Mouse (Mus musculus) hindbrain, embryonic 15.5 days (tissue): Measurements from ENCODE around the gene Cwc25. TPM values are rescaled to one million over a fixed set of nuclear protein-coding genes. Genes with fewer than 3 reads are reported as not detected.
"Not testable (repeated sequence)": the region's sequence is repeated elsewhere in the genome, so short reads cannot be mapped to it uniquely, and the experiment has no call there.

Experiments
- ATAC-seq: fragments of 200-750 bp; cut with Nextera tagmentation; 2 replicates; pipeline ENCODE4 v1.8.0; 2017; ENCODE audit warnings: low read depth, moderate number of reproducible peaks, moderate TSS enrichment; ENCODE audit not compliant: low FRiP score
- H3K27ac ChIP-seq: fragments of 300-500 bp; sonication (generic); replicated peaks from 2 replicates; pipeline ENCODE4 v1.5.1; 2015; ENCODE audit warnings: mild to moderate bottlenecking, inconsistent platforms
- H3K27me3 ChIP-seq: fragments of 300-500 bp; sonication (generic); 2 replicates; pipeline ENCODE4 v1.6.1; 2015; ENCODE audit warnings: control low read depth, inconsistent platforms
- H3K36me3 ChIP-seq: fragments of 300-500 bp; sonication (generic); 2 replicates; pipeline ENCODE4 v1.6.1; 2015; ENCODE audit warnings: control low read depth, inconsistent platforms
- H3K4me1 ChIP-seq: fragments of 300-500 bp; sonication (generic); replicated peaks from 2 replicates; pipeline ENCODE4 v1.6.1; 2015; ENCODE audit warnings: control low read depth, inconsistent platforms
- H3K4me2 ChIP-seq: fragments of 300-500 bp; sonication (generic); 2 replicates; pipeline ENCODE4 v1.6.1; 2015; ENCODE audit warnings: moderate library complexity, mild to moderate bottlenecking, inconsistent platforms
- H3K4me3 ChIP-seq: fragments of 300-500 bp; sonication (generic); 2 replicates; pipeline ENCODE4 v1.5.1; 2015; ENCODE audit warnings: mild to moderate bottlenecking, inconsistent platforms
- H3K9ac ChIP-seq: fragments of 300-500 bp; sonication (generic); 2 replicates; pipeline ENCODE4 v1.6.1; 2015; ENCODE audit warnings: inconsistent platforms
- H3K9me3 ChIP-seq: fragments of 300-500 bp; sonication (generic); 2 replicates; pipeline ENCODE4 v1.6.1; 2016; ENCODE audit warnings: control low read depth, inconsistent platforms
- WGBS: fragments of 180-500 bp; shearing (Covaris S2); methylation state at CpG from one replicate; pipeline ENCODE4 v1.1.7; 2015; 5-methylcytosine and 5-hydroxymethylcytosine counted together
- polyA plus RNA-seq: library from polyadenylated mRNA; unstranded; fragments of >200 nt; fragmentation: Nextera tagmentation; extraction: Ambion mirVana; gene quantifications from 2 replicates; pipeline ENCODE4 v1.2.1, GENCODE M21; 2015

The Cwc25 gene
- polyA plus RNA-seq, 1 experiment from 2014 or later, result 16.2 TPM

GRCm38 (mm10) chr11:97799994-97800690 lies 33.8 kb upstream of the Cwc25 start:
- no peaks in the 10 kb centered on the region for H3K27me3 ChIP-seq
- peak overlapping the region; percentile 83 for H3K4me2 ChIP-seq
- peak overlapping the region; percentile 97 for H3K27ac ChIP-seq
- H3K4me1 ChIP-seq, result peaks cover 47% of the 10 kb centered on the region
- H3K36me3 ChIP-seq, result no peaks in the 10 kb centered on the region
- 0% methylated on average over 20 of the region's 43 CpGs for WGBS
- H3K9ac ChIP-seq, result peak overlapping the region; percentile 97
- ATAC-seq, result peak; percentile 52
- peak overlapping the region; percentile 94 for H3K4me3 ChIP-seq
- no peaks in the 10 kb centered on the region for H3K9me3 ChIP-seq

DNA sequence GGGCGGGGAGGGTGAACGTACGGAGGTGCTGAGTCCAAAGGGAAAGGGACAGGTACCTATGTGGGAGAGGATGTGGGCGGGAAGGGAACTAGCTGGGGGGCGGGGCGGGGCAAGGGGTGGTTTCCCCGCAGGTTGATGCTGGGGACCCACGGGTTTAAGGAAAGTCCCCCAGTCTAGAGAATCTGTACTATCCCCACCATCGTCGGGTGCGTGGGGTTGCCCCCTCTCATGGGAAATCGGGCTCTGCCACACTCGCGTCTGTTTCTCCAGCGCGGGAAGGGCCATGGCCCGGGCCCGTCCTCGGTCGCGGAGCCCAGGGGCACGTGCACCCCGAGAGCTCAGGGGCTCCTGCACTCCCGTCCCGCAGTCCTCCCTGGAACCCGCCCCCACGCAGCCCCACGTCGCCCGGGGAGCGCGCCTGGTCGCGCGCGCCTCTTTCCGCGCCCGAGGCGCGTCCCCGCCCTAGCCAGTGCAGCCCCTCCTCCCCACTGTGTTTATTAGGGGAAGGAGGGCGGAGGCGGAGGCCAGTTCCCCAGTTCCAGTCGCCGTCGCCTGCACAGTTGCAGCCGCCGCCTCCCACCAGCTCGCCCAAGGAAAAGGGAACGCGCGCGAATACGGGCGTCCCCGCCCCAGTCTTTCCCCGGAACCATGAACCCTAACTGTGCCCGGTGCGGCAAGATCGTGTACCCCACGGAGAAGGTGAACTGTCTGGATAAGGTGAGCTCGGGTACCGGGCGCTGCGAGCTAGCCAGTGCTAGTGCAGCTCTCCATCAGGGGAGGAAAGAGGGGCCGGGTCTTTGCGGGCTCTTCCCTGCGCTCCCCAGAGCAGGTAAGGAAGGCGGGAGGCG lies 33.0 kb upstream of the Cwc25 start:
- H3K36me3 ChIP-seq, result no peaks in the 10 kb centered on the region
- peak overlapping the region; percentile 83 for H3K4me2 ChIP-seq
- peaks cover 40% of the 10 kb centered on the region for H3K4me1 ChIP-seq
- ATAC-seq, result peak; percentile 86
- no peaks in the 10 kb centered on the region for H3K9me3 ChIP-seq
- under 1% methylated on average over 59 of the region's 71 CpGs for WGBS
- peak overlapping the region; percentile 97 for H3K27ac ChIP-seq
- H3K4me3 ChIP-seq, result peak overlapping the region; percentile 94
- no peaks in the 10 kb centered on the region for H3K27me3 ChIP-seq
- H3K9ac ChIP-seq, result peak overlapping the region; percentile 97

- under 1% methylated on average over 11 of the region's 11 CpGs for WGBS
- H3K36me3 ChIP-seq, result no peaks in the 10 kb centered on the region
- ATAC-seq, result peak; percentile 71
- no peaks in the 10 kb centered on the region for H3K9me3 ChIP-seq
- H3K4me1 ChIP-seq, result peaks cover 34% of the 10 kb centered on the region
- H3K27me3 ChIP-seq, result no peaks in the 10 kb centered on the region
- H3K27ac ChIP-seq, result peak within 1 kb of the TSS; percentile 97
- H3K4me2 ChIP-seq, result peak within 1 kb of the TSS; percentile 83
- H3K4me3 ChIP-seq, result peak within 1 kb of the TSS; percentile 94
- H3K9ac ChIP-seq, result peak within 1 kb of the TSS; percentile 97
Measured at GRCm38 (mm10) chr11:97798782-97799145, 32.4 kb upstream of the Cwc25 start, which contains the start of gene Lasp1. Lasp1 (plus strand) TSS chr11:97799000.

- 35% methylated on average over 8 of the region's 8 CpGs for WGBS
- Histone ChIP-seq H3K4me3 (peak overlapping the region; percentile 94), H3K4me2 (peak overlapping the region; percentile 83), H3K27me3 (no peaks in the 10 kb centered on the region), H3K9ac (no peak overlapping the region), H3K4me1 (peaks cover 27% of the 10 kb centered on the region), H3K9me3 (no peaks in the 10 kb centered on the region), H3K36me3 (no peaks in the 10 kb centered on the region), H3K27ac (peak overlapping the region; percentile 97)
- ATAC-seq, result no peak
Measured at GRCm38 (mm10) chr11:97798083-97798435, 31.7 kb upstream of the Cwc25 start.

- no peaks in the 10 kb centered on the region for H3K36me3 ChIP-seq
- no peak for ATAC-seq
- no peaks in the 10 kb centered on the region for H3K9me3 ChIP-seq
- peak overlapping the region; percentile 97; the same call in 1 of the 2 replicates for H3K27ac ChIP-seq
- H3K4me3 ChIP-seq, result peak overlapping the region; percentile 94
- no peak overlapping the region for H3K9ac ChIP-seq
- H3K27me3 ChIP-seq, result no peaks in the 10 kb centered on the region
- H3K4me2 ChIP-seq, result peak overlapping the region; percentile 83
- H3K4me1 ChIP-seq, result peaks cover 23% of the 10 kb centered on the region
- 60% methylated on average over 15 of the region's 15 CpGs for WGBS
Measured at GRCm38 (mm10) chr11:97797369-97798082, 31.2 kb upstream of the Cwc25 start.

DNA sequence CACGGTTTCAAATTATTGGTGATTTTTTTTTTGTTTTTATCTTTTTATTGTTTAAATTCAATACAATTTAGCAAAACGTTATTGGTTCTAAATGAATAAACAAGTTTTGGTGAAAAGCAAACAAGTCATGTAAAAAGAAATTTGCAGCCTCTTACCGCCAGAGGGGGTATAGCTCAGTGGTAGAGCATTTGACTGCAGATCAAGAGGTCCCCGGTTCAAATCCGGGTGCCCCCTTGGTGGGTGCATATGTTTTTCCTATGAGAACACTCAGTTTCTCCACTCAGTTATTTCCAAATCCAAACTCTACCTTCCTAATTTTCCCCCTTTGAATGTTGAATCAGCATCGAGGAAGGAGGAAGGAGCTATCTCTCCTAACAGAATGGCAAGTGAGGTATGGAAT lies 30.6 kb upstream of the Cwc25 start:
- ATAC-seq, result no peak
- 0 out of 2 replicates have a peak overlapping the region, but pooled peaks have one; percentile 15 for H3K4me2 ChIP-seq
- H3K36me3 ChIP-seq, result no peaks in the 10 kb centered on the region
- 0 out of 2 replicates have a peak overlapping the region, but pooled peaks have one; percentile 7 for H3K27ac ChIP-seq
- no peaks in the 10 kb centered on the region for H3K27me3 ChIP-seq
- H3K9me3 ChIP-seq, result no peaks in the 10 kb centered on the region
- 4% methylated on average over 6 of the region's 6 CpGs for WGBS
- peaks cover 17% of the 10 kb centered on the region for H3K4me1 ChIP-seq
- no peak overlapping the region for H3K9ac ChIP-seq
- H3K4me3 ChIP-seq, result no peak overlapping the region

DNA sequence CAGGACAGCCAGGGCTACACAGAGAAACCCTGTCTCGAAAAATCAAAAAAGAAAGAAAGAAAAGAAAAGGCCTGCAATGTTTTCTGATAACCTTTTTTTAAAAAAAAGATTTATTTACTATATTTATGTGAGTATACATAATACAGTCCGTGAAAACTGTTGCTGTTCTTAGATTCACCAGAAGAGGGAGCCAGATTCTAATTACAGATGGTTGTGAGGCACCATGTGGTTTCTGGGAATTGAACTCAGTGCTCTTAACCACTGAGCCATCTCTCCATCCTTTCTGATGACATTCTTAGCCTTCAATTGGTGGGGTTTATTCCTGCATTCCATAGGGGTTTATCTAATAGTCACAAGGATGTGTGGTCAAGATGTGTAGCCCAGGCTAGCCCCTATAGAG lies 26.8 kb upstream of the Cwc25 start:
- WGBS, result 8% methylated on average over 2 of the region's 2 CpGs
- H3K27ac ChIP-seq, result no peak overlapping the region
- H3K4me2 ChIP-seq, result no peak overlapping the region
- no peaks in the 10 kb centered on the region for H3K27me3 ChIP-seq
- H3K36me3 ChIP-seq, result no peaks in the 10 kb centered on the region
- no peak overlapping the region for H3K4me3 ChIP-seq
- no peak for ATAC-seq
- no peak overlapping the region for H3K9ac ChIP-seq
- H3K4me1 ChIP-seq, result peaks cover under 1% of the 10 kb centered on the region
- no peaks in the 10 kb centered on the region for H3K9me3 ChIP-seq

DNA sequence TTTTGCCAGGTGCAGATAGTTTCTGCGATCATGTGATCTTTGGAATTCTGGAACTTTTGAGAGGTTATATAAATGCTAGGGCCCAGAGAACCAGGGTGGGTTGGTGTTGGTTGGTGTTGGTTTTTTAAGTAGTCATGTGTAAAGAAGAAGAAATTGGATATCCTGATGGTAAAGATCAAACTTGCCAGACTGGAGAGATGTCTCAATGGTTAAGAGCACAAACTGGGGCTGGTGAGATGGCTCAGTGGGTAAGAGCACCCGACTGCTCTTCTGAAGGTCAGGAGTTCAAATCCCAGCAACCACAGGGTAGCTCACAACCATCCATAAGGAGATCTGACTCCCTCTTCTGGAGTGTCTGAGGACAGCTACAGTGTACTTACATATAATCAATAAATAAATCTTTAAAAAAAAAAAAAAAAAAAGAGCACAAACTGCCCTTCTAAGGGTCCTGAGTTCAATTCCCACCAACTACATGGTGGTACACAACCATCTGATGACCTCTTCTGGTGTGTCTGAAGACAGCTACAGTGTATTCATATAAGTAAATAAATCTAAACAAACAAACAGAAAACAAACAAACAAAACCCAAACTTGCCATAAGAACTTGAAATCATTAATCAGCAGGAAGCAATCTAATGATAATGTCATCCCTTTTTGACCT lies 24.6 kb upstream of the Cwc25 start:
- not testable (repeated sequence) for H3K36me3 ChIP-seq, ATAC-seq, H3K9ac ChIP-seq, H3K27me3 ChIP-seq, H3K9me3 ChIP-seq, H3K4me1 ChIP-seq, H3K4me3 ChIP-seq, H3K27ac ChIP-seq, H3K4me2 ChIP-seq
- WGBS, result 86% methylated on average over 2 of the region's 2 CpGs

DNA sequence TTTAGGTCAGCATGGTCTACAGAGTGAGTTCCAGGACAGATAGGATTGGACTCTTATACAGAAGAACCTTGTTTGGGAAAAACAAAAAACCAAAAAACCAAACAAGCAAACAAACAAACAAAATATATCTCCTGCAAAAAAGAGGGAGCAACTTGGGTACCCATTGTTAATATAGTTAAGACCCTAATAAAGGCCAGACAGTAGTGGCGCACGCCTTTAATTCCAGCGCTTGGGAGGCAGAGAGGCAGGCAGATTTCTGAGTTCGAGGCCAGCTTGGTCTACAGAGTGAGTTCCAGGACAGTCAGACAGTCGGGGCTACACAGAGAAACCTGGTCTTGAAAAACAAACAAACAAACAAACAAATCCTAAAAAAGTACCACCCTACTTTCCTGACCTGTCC lies 23.4 kb upstream of the Cwc25 start:
- Histone ChIP-seq H3K27ac (no peak overlapping the region), H3K4me2 (no peak overlapping the region), H3K4me1 (no peaks in the 10 kb centered on the region), H3K9me3 (no peaks in the 10 kb centered on the region), H3K9ac (no peak overlapping the region), H3K27me3 (no peaks in the 10 kb centered on the region), H3K4me3 (no peak overlapping the region), H3K36me3 (no peaks in the 10 kb centered on the region)
- 84% methylated on average over 5 of the region's 5 CpGs for WGBS
- ATAC-seq, result no peak

DNA sequence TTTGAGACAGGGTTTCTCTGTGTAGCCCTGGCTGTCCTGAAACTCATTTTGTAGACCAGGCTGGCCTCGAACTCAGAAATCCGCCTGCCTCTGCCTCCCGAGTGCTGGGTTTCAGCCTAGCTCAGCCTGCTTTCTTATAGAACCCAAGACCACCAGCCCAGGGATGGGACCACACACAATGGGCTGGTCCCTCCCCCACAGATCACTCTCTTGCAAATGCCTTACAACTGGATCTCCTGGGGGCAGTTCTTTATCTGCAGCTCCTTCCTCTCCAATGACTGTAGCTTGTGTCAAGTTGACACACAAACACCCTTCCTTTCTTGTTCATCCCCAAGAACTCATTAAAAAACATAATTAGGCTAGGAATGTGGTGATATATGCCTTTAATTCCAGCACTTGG lies 21.6 kb upstream of the Cwc25 start:
- Histone ChIP-seq H3K27me3 (no peaks in the 10 kb centered on the region), H3K4me1 (peaks cover 5% of the 10 kb centered on the region), H3K9me3 (no peaks in the 10 kb centered on the region), H3K9ac (no peak overlapping the region), H3K36me3 (no peaks in the 10 kb centered on the region), H3K27ac (no peak overlapping the region), H3K4me2 (no peak overlapping the region), H3K4me3 (no peak overlapping the region)
- ATAC-seq, result no peak
- whole genome bisulfite sequencing, result 95% methylated on average over 3 of the region's 3 CpGs

GRCm38 (mm10) chr11:97782564-97782895 lies 16.2 kb upstream of the Cwc25 start:
- ATAC-seq, result no peak; the same call in none of the 2 replicates
- peak overlapping the region; percentile 82 for H3K27ac ChIP-seq
- peak overlapping the region; percentile 71 for H3K4me3 ChIP-seq
- no peaks in the 10 kb centered on the region for H3K9me3 ChIP-seq
- peak overlapping the region; percentile 61 for H3K9ac ChIP-seq
- peaks cover 28% of the 10 kb centered on the region for H3K4me1 ChIP-seq
- no peaks in the 10 kb centered on the region for H3K27me3 ChIP-seq
- peaks cover 31% of the 10 kb centered on the region for H3K36me3 ChIP-seq
- peak overlapping the region; percentile 51 for H3K4me2 ChIP-seq
- under 1% methylated on average over 10 of the region's 10 CpGs for WGBS
